Mouse (Mus musculus): ENCODE results near the gene Tmem107. TPM values are rescaled to one million over a fixed set of nuclear protein-coding genes. Genes with fewer than 3 reads are reported as not detected.
A peak's percentile ranks its signal among the peaks of the same experiment; 100 is the strongest.

Tmem107 gene
- polyA plus RNA-seq, 1 experiment from 2014 or later, result 137 TPM

DNA sequence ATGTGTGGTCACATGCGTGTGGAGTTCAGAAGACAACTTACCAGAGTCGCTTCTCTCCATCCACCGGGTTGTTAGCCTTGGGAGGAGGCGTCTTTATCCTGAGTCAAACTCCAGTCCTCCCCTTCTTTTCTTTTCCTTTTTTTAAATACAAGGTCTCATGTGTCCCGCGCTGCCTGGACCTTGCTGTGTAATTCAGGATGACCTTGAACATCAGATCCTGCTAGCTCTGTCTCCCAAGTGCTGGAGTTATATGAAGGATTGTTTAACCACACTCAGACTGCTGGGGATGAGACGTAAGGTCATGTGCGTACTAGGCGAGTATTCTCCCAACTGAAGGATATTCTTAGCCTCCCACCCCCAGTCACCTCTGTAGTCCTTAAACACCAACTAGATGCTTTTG lies 6.7 kb downstream of the Tmem107 start:
- H3K36me3 ChIP-seq, result no peaks in the 10 kb centered on the region
- no peak overlapping the region for H3K4me2 ChIP-seq (replicated peaks)
- no peak overlapping the region for H3K4me3 ChIP-seq (replicated peaks)
- no peak for ATAC-seq (ENCODE audit: insufficient number of reproducible peaks, low FRiP score, low TSS enrichment, low read depth)
- no peaks in the 10 kb centered on the region for H3K27me3 ChIP-seq
- peaks cover 19% of the 10 kb centered on the region for H3K4me1 ChIP-seq
- no peak overlapping the region for H3K9ac ChIP-seq
- H3K27ac ChIP-seq (replicated peaks), result no peak overlapping the region
- 79% methylated on average over 9 of the region's 9 CpGs for WGBS
- H3K9me3 ChIP-seq (replicated peaks), result no peaks in the 10 kb centered on the region

- H3K4me3 ChIP-seq (replicated peaks), result no peak overlapping the region
- H3K27ac ChIP-seq (replicated peaks), result no peak overlapping the region
- no peak overlapping the region for H3K9ac ChIP-seq
- H3K27me3 ChIP-seq, result no peaks in the 10 kb centered on the region
- H3K4me1 ChIP-seq, result peaks cover 15% of the 10 kb centered on the region
- WGBS, result 88% methylated on average over 6 of the region's 6 CpGs
- H3K36me3 ChIP-seq, result no peaks in the 10 kb centered on the region
- no peak for ATAC-seq (ENCODE audit: insufficient number of reproducible peaks, low FRiP score, low TSS enrichment, low read depth)
- no peak overlapping the region for H3K4me2 ChIP-seq (replicated peaks)
- H3K9me3 ChIP-seq (replicated peaks), result no peaks in the 10 kb centered on the region
Measured at GRCm38 (mm10) chr11:69078041-69078440, 7.4 kb downstream of the Tmem107 start.

DNA sequence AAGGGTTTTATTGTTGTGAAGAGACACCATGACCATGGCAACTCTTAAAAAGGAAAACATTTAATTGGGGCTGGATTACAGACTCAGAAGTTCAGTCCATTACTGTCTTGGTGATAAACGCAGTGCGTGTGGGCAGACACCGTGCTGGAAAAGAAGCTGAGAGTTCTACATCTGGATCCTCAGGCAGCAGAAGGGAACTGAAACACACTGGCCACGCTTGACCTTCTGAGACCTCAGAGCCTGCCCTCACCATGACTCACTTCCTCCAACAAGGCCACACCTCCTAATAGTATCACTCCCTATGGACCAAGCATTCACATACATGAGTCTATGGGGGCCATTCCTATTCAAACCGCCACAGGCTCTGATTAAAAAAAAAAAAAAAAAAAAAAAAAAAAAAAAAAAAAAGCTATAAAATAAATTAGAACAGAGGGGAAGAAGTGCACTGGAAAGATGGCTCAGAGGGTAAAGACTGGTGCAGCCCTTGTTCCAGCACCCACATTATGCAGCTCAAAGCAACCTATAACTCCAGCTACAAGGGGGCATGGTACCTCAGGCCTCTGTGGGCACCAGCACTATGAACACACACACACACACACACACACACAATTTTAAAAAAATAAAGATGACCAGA lies 8.3 kb downstream of the Tmem107 start:
- no peak for ATAC-seq (ENCODE audit: insufficient number of reproducible peaks, low FRiP score, low TSS enrichment, low read depth)
- no peak overlapping the region for H3K9ac ChIP-seq

GRCm38 (mm10) chr11:69080102-69080854 lies 9.7 kb downstream of the Tmem107 start:
- Histone ChIP-seq H3K4me1 (0 out of 2 replicates have a peak, but pooled peaks cover 3% of the 10 kb centered on the region), H3K36me3 (no peaks in the 10 kb centered on the region), H3K27me3 (no peaks in the 10 kb centered on the region), H3K9ac (no peak overlapping the region), H3K27ac (replicated peaks) (no peak overlapping the region), H3K4me2 (replicated peaks) (no peak overlapping the region), H3K4me3 (replicated peaks) (no peak overlapping the region), H3K9me3 (replicated peaks) (no peaks in the 10 kb centered on the region)
- WGBS, result 79% methylated on average over 15 of the region's 15 CpGs
- no peak for ATAC-seq (ENCODE audit: insufficient number of reproducible peaks, low FRiP score, low TSS enrichment, low read depth)

More for the DNA sequence above, 8.3 kb downstream of the Tmem107 start:
- no peaks in the 10 kb centered on the region for H3K36me3 ChIP-seq
- no peak overlapping the region for H3K27ac ChIP-seq (replicated peaks)
- no peak overlapping the region for H3K4me3 ChIP-seq (replicated peaks)
- no peaks in the 10 kb centered on the region for H3K9me3 ChIP-seq (replicated peaks)
- no peak overlapping the region for H3K4me2 ChIP-seq (replicated peaks)
- WGBS, result 64% methylated on average over 5 of the region's 5 CpGs
- no peaks in the 10 kb centered on the region for H3K27me3 ChIP-seq
- peaks cover 11% of the 10 kb centered on the region for H3K4me1 ChIP-seq

GRCm38 (mm10) chr11:69080855-69081222 lies 10.2 kb downstream of the Tmem107 start:
- Histone ChIP-seq H3K4me3 (replicated peaks) (no peak overlapping the region), H3K9ac (no peak overlapping the region), H3K4me2 (replicated peaks) (no peak overlapping the region), H3K27me3 (no peaks in the 10 kb centered on the region), H3K4me1 (0 out of 2 replicates have a peak, but pooled peaks cover 3% of the 10 kb centered on the region), H3K27ac (replicated peaks) (no peak overlapping the region), H3K9me3 (replicated peaks) (no peaks in the 10 kb centered on the region), H3K36me3 (no peaks in the 10 kb centered on the region)
- no peak for ATAC-seq (ENCODE audit: insufficient number of reproducible peaks, low FRiP score, low TSS enrichment, low read depth)
- WGBS, result 91% methylated on average over 8 of the region's 8 CpGs

DNA sequence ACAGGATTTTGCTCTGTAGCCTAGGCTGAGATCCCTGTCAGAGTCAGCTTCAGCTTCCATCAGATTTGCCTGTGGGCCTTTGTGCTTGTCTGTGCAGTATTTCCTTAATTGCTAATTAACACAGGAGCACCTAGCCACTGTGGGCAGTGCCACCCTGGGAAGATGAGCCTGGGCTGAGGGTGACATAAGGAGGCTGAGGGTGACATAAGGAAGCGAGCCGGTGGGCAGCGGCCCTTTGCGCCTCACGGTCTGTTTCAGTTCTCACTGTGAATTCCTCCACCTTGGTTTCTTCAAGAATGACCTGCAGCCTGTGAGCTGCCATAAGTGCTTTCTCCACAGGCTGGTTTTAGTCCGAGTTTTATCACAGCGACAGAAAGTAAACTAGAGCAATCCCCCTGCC lies 11.0 kb downstream of the Tmem107 start:
- ATAC-seq (ENCODE audit: insufficient number of reproducible peaks, low FRiP score, low TSS enrichment, low read depth), result no peak
- 90% methylated on average over 7 of the region's 7 CpGs for WGBS

DNA sequence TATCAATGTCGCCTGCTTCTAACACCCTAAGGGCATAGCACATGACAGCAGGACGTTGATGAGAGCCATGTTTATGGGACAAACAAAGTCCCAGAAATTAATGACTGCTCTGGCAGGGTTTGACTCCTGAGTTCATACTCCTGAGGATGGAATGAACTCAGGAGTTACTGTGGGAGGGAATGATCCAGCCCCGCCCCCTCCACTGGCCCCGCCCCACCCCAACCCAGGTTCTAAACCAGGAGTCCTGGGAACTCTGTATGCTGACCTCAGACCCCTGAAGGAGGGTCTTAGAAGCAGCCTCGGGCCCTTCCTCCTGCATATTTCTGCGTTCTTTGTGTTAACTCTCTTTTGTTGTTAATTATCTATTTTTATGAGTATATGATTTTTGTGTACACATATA lies 15.0 kb downstream of the Tmem107 start:
- Histone ChIP-seq H3K27ac (replicated peaks) (no peak overlapping the region), H3K4me2 (replicated peaks) (no peak overlapping the region), H3K36me3 (peaks cover 11% of the 10 kb centered on the region), H3K4me3 (replicated peaks) (no peak overlapping the region), H3K4me1 (peaks cover 30% of the 10 kb centered on the region), H3K9me3 (replicated peaks) (no peaks in the 10 kb centered on the region), H3K9ac (no peak overlapping the region), H3K27me3 (no peaks in the 10 kb centered on the region)
- 56% methylated on average over 6 of the region's 6 CpGs for WGBS
- no peak for ATAC-seq (ENCODE audit: insufficient number of reproducible peaks, low FRiP score, low TSS enrichment, low read depth)

More for the DNA sequence above, 11.0 kb downstream of the Tmem107 start:
- Histone ChIP-seq H3K27ac (replicated peaks) (no peak overlapping the region), H3K4me3 (replicated peaks) (no peak overlapping the region), H3K27me3 (no peaks in the 10 kb centered on the region), H3K4me1 (no peaks in the 10 kb centered on the region), H3K9me3 (replicated peaks) (no peaks in the 10 kb centered on the region), H3K9ac (no peak overlapping the region), H3K4me2 (replicated peaks) (no peak overlapping the region), H3K36me3 (no peaks in the 10 kb centered on the region)

GRCm38 (mm10) chr11:69086390-69086789 lies 15.8 kb downstream of the Tmem107 start:
- no peak for ATAC-seq (ENCODE audit: insufficient number of reproducible peaks, low FRiP score, low TSS enrichment, low read depth)
- H3K4me2 ChIP-seq (replicated peaks), result no peak overlapping the region
- H3K27ac ChIP-seq (replicated peaks), result peak overlapping the region; percentile 93; the same call in 1 of the 2 replicates
- H3K9me3 ChIP-seq (replicated peaks), result no peaks in the 10 kb centered on the region
- H3K9ac ChIP-seq, result no peak overlapping the region
- 54% methylated on average over 6 of the region's 6 CpGs for WGBS
- no peaks in the 10 kb centered on the region for H3K27me3 ChIP-seq
- peaks cover 18% of the 10 kb centered on the region for H3K36me3 ChIP-seq
- no peak overlapping the region for H3K4me3 ChIP-seq (replicated peaks)
- H3K4me1 ChIP-seq, result peaks cover 36% of the 10 kb centered on the region

DNA sequence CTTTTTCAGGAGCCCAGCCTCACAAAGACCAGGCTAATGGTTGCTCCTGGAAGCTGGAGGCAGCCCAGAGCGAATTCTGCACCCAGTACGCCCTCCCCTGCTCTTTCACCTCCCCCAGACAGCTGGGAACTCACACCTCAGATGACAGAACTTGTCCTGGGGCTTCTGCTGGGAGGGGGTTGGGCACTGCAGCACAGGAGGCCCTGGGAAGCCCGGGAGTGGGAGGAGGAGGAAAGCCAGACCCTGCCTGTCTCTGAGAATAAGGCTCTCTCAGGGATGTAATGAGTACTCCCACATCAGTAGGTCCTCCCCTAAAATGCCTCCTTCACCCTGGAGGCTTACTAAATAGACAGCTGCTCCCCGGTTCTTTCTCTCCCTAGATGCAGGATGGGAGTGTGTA lies 16.5 kb downstream of the Tmem107 start:
- ATAC-seq (ENCODE audit: insufficient number of reproducible peaks, low FRiP score, low TSS enrichment, low read depth), result no peak; the same call in 1 of the 2 replicates
- H3K4me2 ChIP-seq (replicated peaks), result no peak overlapping the region
- H3K9me3 ChIP-seq (replicated peaks), result no peaks in the 10 kb centered on the region
- H3K27ac ChIP-seq (replicated peaks), result peak overlapping the region; percentile 93
- H3K27me3 ChIP-seq, result no peaks in the 10 kb centered on the region
- 28% methylated on average over 4 of the region's 4 CpGs for WGBS
- no peak overlapping the region for H3K9ac ChIP-seq
- H3K4me1 ChIP-seq, result peaks cover 38% of the 10 kb centered on the region
- H3K36me3 ChIP-seq, result peaks cover 24% of the 10 kb centered on the region
- H3K4me3 ChIP-seq (replicated peaks), result no peak overlapping the region

DNA sequence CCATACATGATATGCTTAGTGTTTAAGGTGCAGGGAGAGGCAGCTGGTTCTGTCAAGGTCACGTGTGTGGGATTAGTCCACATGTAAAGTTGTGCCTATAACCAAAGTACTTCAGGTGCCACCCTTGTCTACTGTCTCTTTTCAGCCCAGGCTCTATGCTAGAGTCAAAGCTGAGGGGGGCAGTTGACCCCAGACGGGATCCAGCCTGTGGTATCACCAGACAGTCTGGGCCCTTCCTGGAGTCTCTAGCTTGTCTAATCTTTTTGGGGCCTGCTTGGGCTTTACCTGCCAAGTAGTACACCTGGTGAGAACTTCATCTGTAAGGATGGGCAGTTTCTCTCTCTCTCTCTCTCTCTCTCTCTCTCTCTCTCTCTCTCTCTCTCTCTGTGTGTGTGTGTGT lies 17.0 kb downstream of the Tmem107 start:
- WGBS, result 63% methylated on average over 2 of the region's 2 CpGs
- ATAC-seq (ENCODE audit: insufficient number of reproducible peaks, low FRiP score, low TSS enrichment, low read depth), result no peak
- peaks cover 38% of the 10 kb centered on the region for H3K4me1 ChIP-seq
- 0 out of 2 replicates have a peak overlapping the region, but pooled peaks have one; percentile 100 for H3K9ac ChIP-seq
- peaks cover 29% of the 10 kb centered on the region for H3K36me3 ChIP-seq
- H3K9me3 ChIP-seq (replicated peaks), result no peaks in the 10 kb centered on the region
- H3K27ac ChIP-seq (replicated peaks), result peak overlapping the region; percentile 93
- H3K4me2 ChIP-seq (replicated peaks), result no peak overlapping the region
- H3K4me3 ChIP-seq (replicated peaks), result no peak overlapping the region
- H3K27me3 ChIP-seq, result no peaks in the 10 kb centered on the region

GRCm38 (mm10) chr11:69088103-69088855 lies 17.7 kb downstream of the Tmem107 start, which contains the start of gene Vamp2:
Vamp2 (plus strand) TSS chr11:69088490.
- under 1% methylated on average over 55 of the region's 67 CpGs for WGBS
- H3K4me1 ChIP-seq, result peaks cover 38% of the 10 kb centered on the region
- no peaks in the 10 kb centered on the region for H3K27me3 ChIP-seq
- no peaks in the 10 kb centered on the region for H3K9me3 ChIP-seq (replicated peaks)
- H3K27ac ChIP-seq (replicated peaks), result peak within 1 kb of the TSS; percentile 93
- peaks cover 32% of the 10 kb centered on the region for H3K36me3 ChIP-seq
- peak within 1 kb of the TSS; percentile 86 for H3K4me2 ChIP-seq (replicated peaks)
- H3K4me3 ChIP-seq (replicated peaks), result peak within 1 kb of the TSS; percentile 96
- H3K9ac ChIP-seq, result peak within 1 kb of the TSS; percentile 100
- ATAC-seq (ENCODE audit: insufficient number of reproducible peaks, low FRiP score, low TSS enrichment, low read depth), result peak; percentile 82

All from embryonic facial prominence, embryonic 15.5 days (tissue).